Mouse (Mus musculus) CD8-positive naive resting alpha-beta T cell, adult 2 months (primary cell): Measurements from ENCODE around the gene Nkg7.
"Not testable (repeated sequence)": the region's sequence is repeated elsewhere in the genome, so short reads cannot be mapped to it uniquely, and the experiment has no call there.

Experiments
- DNase-seq, 2 experiments: peaks; one replicate each; pipeline ENCODE4 v3.0.0; 2022; ENCODE audit warnings: low read depth in 2 of 2, low spot score in 2 of 2

Gene Nkg7

GRCm38 (mm10) chr7:43436341-43437255 lies at the start of gene Nkg7:
Gene Nkg7, plus strand, starts transcription at chr7:43437073.
- peak in 1 of 2 experiments; percentile 33 for DNase-seq

DNA sequence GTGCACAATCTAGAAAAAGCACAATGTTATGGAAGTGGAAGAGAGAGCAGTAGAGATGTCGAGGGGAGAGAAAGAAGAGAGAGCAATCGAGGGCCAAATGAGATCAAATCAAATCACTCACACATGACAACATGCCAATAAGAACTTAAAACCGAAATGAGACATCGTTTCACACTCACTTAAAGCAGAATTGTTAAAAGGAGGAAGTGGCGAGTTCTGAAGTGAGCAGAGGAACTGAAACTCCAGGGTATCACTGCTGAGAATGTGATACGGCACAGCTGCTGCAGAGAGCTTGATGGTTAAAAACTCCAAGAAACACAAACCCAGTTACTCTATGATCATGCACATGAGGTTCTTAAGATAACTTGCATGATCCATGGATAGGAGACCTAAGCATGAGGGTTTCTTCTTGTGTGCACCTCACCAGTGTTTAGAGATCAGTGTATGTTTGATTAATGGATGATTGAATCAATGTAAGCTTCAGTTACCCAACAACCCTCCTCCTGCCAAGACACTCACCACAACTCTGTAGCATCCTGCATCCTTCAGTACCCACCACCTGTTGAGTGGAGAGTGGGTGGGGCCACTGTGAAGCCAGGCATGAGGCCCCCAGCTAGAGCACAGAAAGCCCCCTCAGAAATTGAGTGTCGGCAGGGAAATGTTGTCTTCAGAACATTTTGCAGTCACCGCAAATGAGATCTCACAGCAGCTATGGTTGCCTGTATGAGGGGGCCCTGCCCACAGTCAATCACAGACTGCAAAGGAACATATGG lies 44.3 kb upstream of the Nkg7 start:
- DNase-seq = no peak

- no peak for DNase-seq
These were observed 37.4 kb upstream of the Nkg7 start for GRCm38 (mm10) chr7:43399501-43399900.

GRCm38 (mm10) chr7:43402718-43403117 lies 34.2 kb upstream of the Nkg7 start:
- no peak for DNase-seq

DNA sequence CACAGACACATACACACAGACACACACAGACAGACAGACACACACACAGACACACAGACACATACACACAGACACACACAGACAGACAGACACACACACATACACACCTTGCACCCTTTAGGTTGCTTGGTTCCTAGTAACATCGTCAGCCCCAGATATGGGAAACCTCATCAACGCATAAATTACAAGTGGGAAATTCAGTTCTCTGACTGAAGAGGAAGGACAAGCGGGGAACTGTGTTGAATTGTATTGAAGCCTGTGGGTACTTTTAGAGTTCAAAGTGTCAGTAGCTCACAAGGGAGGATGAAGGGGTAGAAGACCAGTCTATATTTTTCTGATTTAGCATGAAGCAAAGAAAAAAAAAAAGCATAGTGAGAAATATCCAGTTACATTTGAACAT lies 29.3 kb upstream of the Nkg7 start:
- no peak for DNase-seq

DNA sequence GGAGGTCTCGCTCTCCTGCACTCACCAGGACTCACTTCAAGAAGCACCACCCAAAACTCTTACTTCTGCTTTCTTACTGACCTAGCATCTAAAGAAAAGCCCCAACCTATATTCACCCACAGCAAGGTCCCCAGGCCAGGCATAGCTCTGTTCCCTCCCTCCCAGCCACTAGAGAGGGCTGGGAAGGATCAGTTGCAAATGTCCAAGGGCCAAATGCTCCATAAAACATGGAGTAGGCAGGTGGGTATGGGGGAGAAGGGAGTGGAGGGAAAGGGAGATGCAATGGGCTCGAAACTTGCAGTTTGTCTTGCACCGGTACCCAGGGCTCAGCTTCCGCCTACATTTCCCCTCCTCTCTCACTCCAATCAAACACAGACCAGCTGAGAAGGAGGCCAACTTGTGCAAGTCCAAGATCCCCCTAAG lies 28.7 kb upstream of the Nkg7 start, which contains the start of gene Siglecg:
Gene Siglecg (plus strand): TSS at position 74 of the 423 bp plus-strand sequence.
- no peak for DNase-seq

GRCm38 (mm10) chr7:43409084-43409483 lies 27.8 kb upstream of the Nkg7 start:
- no peak for DNase-seq

DNA sequence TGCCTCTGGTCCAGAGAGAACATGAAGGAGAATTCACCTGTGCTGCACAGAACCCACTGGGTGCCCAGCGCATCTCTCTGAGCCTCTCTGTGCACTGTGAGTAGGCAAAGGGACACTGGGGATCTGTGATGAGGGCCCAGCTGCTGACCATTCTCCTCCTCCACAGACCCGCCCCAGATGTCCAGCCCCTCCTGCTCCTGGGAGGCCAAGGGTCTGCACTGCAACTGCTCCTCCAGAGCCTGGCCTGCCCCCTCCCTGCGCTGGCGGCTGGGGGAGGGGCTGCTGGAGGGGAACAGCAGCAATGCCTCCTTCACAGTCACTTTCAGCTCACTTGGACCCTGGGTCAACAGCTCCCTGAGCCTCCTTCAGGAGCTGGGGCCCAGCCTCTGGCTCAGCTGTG lies 25.1 kb upstream of the Nkg7 start:
- not testable (repeated sequence) for DNase-seq

DNA sequence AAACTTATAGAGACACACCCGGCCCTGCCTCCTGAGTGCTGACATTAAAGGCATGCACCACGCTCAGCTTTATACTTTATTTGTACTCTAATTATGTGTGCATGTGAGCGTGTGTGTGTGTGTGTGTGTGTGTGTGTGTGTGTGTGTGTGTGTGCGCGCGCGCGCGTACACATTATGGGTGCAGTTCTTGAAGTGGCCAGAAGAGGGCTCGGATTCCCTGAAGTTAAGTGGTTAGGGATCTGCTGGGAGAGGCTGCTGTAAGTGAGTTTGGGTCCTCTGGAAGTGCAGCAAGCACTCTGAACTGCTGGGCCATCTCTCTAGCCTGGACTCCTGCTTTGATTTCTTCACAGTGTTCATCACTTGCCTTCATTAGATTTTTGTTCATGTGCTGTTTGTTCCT lies 19.6 kb upstream of the Nkg7 start:
- DNase-seq = no peak

DNA sequence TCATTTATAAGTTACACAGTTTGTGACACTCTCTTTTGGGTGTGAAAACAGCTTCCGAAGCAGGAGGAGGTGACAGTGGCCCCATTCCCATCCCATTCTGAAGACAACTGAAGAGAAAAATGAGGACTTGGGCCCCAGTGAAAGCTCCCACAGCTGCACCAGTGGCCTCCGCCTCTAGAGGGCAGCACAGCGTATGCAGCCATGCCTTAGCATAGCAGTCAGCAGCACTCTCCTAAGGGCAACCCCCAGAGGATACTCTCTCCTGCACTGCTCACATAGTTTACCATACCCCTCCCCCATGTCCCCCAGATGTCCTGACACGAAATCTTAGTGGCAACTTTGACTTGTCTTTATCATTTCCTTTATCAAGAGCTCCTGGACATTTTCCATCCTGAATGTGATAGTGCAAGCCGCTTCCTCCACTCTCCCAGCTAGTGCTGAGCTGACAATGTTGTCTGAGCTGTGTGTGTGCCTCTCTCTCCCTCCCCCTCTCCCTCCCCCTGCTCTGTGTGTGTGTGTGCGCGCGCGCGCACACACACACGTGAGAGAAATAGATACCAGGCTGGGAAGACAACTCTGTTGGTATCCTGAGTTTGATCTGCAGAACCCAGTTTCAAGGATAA lies 13.8 kb upstream of the Nkg7 start:
- peak; percentile 78 to 84 for DNase-seq

DNA sequence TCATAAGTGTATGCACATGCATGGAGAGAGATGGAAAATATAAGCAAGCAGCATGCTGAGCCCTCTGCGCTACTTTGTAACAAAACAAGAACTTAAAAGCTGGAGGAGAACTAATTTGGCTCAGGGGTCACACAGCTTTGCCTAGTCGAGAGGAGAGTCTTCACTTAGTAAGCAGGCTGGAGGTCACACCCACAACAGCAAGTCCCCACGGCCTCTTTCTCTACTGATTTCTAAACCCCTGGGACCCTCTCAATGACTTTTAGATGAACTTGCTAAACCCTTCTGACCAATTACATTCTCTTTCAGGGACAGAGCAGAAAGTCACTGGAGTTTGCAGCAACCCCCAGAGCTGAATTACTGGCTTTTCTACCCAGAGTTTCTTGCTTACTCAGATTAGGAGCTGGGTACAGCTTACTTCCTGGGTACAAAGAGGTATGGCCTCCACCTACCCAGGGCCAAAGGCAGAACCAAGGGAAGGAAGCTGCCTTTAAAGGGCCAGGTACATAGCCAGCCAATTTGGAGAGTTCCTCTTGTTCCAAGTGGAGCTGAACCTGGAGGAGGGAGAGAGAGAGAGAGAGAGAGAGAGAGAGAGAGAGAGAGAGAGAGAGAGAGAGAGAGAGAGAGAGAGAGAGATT lies 12.8 kb upstream of the Nkg7 start:
- DNase-seq = no peak

GRCm38 (mm10) chr7:43427406-43427805 lies 9.5 kb upstream of the Nkg7 start, which contains the start of gene Lim2:
Gene Lim2, plus strand, starts transcription at chr7:43427670.
- DNase-seq = no peak

DNA sequence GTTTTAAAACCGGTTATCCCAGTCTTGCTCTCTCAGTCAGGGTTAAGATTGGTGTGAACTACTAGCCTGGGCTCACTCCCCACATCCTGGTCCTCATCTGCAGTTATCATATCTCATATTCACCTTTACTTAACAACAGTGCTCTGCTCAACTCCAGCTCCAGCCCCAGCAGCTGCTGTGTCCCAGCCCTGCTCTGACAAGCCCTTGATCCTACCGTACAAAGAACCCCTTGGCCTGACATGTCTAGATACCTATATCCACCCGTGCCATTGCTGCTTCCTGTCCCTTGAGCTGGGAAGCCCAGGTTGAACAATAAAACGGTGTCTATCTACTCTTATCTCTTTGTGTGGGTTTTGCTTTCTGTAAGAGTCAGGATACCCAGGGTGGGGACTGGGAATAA lies 7.4 kb upstream of the Nkg7 start:
- no peak for DNase-seq

GRCm38 (mm10) chr7:43432891-43433290 lies 4.0 kb upstream of the Nkg7 start:
- DNase-seq = no peak

- DNase-seq = no peak
These were observed 2.2 kb upstream of the Nkg7 start for GRCm38 (mm10) chr7:43434676-43435075.

GRCm38 (mm10) chr7:43438611-43439010 lies 1.7 kb downstream of the Nkg7 start:
- peak; percentile 35 to 40 for DNase-seq

DNA sequence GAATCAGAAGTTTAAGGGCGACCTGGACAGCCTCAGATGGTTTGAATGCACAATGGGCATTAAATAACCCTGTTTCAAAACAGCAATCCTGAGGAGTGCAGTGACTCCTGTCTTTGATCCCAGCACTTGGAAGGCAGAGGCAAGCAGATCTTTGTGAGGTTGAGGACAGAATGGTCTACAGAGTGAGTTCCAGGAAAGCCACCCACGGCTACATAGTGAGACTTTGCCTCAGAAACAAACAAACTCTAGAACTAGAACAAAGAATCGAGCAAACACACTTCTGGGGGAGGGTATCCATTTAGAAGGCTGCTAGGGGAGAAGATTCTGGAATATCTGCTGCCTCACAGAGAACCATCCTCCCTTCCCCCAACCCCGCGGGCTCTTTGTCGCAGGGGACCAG lies 3.6 kb downstream of the Nkg7 start, which contains the start of gene Cldnd2:
Gene Cldnd2 (plus strand): TSS at position 301 of the 400 bp plus-strand sequence.
- no peak for DNase-seq

- DNase-seq = no peak
These were observed 4.2 kb downstream of the Nkg7 start for GRCm38 (mm10) chr7:43441071-43441470.

GRCm38 (mm10) chr7:43442684-43443083 lies 5.8 kb downstream of the Nkg7 start:
- DNase-seq = no peak

GRCm38 (mm10) chr7:43443126-43443916 lies 6.4 kb downstream of the Nkg7 start:
- DNase-seq = peak; percentile 45 to 65
